Mouse (Mus musculus): Measurements from ENCODE around the gene Rheb.

The Rheb gene

DNA sequence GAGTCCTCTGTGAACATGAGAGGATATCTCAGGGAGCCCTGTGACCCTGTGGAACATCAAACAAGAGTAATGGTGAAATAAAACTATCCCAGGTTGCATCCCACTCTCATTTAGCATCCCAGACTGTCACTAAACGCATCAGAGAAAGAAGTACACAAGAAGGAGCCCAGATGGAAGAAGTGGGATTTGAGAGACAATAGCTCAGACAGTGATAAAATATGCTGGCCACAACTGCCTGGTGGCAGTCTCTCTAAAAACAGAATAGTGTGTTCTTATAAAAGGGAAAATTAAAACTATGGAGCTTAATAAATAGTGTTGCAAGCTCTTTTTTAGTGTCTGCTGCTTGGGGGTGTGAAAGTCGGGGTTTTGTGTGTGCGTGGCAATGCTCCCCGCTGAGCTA is 59.5 kb downstream of the Rheb start:
- no peak for DNase-seq

DNA sequence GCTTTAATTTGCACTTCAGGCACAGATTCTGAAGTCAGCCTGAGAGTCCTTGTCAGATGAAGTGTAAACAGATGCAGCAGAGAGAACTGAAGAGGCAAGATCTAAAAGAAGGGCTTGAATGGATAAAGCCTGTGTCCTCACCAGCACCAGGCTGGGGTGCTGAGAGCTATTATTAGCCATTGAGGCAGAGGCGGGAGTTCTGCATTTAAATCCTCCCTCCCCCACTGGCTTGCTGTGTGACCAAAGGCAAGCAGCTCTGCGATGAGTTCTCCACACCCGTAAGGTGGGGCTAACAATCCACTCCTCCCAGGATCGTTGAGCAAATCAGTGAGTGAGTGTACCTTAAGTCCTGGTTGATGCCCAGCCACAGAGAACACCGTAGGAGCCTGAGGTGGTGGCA is 61.4 kb downstream of the Rheb start:
- no peak for DNase-seq

DNA sequence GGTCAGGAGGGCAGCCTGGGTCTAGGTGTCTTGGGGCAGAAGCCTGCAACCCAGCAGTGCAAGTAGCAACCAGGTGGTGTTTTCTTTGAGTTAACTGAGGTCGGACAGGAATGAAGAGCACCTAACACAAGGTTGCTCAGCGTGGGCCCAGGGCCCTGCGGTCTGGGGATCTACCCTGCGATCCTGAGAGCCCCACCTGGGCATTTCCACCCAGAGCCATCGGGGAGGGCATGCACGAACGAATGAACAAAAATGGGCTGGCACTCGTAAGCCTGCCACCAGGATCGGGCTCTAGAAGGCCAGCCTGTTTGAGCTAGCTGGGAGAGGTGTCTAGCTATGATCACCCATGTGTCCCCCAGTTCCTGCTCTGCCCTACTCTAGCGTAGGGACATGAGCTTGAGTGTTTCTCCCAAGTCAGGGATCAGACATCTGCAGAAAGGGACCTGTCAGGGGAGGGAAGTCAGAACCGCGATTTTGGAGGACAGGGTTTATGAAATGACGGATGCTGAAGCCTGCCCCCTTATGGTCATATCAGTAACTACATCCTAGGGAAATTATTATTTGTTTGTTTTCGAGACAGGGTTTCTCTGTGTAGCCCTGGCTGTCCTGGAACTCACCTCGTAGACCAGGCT is 62.4 kb downstream of the Rheb start:
- DNase-seq = peak; percentile 55 to 80

- no peak for DNase-seq
Observed at GRCm38 (mm10) chr5:24779321-24779720, 63.1 kb downstream of the Rheb start.

- DNase-seq = no peak
Observed at GRCm38 (mm10) chr5:24778843-24779140, 63.6 kb downstream of the Rheb start.

GRCm38 (mm10) chr5:24778082-24778842 is 64.2 kb downstream of the Rheb start:
- peak in 1 of 2 experiments; percentile 49 for DNase-seq

DNA sequence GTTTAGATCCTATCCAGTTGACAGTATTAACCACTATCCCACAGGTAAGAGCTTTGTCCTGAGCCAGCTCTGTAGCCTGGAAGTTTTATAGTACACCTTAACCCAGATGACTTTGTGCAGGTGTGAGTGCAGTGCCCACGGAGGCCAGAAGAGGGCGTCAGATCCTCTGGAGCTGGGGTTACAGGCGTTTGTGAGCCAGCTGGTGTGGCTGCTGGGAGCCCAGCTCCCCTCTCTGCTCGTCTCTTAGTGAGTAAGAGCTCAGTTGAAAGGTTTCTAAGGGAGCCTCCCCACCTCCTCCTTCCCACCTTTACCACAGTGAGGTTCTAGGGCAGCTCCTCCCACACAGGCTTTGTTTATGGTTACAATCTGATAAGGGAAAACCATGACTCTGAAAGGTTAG is 65.7 kb downstream of the Rheb start:
- DNase-seq = no peak

- DNase-seq = peak; percentile 40 to 42
Observed at GRCm38 (mm10) chr5:24774549-24774948, 67.9 kb downstream of the Rheb start.

DNA sequence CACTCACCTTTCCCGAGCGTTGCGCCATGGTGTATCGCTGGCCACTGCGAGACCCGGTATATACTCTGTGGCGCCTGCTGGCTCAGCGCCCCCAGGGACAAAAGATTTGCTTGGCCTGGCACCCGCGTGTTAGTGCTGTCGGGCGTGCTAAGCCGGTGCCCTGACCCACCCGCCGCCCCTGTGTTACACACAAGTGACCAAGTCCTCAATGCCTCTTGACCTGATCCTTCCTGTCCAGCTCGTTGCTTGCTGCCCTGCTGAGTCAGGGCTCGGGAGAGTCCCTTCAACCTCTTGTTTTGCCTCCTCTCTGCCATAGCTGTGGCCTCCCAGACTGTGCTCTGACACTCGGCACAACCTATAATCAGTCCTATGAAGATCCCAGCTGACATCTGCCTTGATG is 84.6 kb downstream of the Rheb start, which contains the start of gene Crygn:
Gene Crygn, minus strand, starts transcription at position 193 of the 400 bp plus-strand sequence.
- DNase-seq = no peak

- no peak for DNase-seq
Observed at GRCm38 (mm10) chr5:24756931-24757330, 85.5 kb downstream of the Rheb start.
